Mouse (Mus musculus) stomach, embryonic 15.5 days (tissue): Measurements from ENCODE around the gene Tmem232. TPM values are rescaled to one million over a fixed set of nuclear protein-coding genes. Genes with fewer than 3 reads are reported as not detected.
"Not testable (repeated sequence)": the region's sequence is repeated elsewhere in the genome, so short reads cannot be mapped to it uniquely, and the experiment has no call there.

Experiments used
- ATAC-seq: fragments of 200-750 bp; cut with Nextera tagmentation; 2 replicates; pipeline ENCODE4 v1.8.0; 2017; ENCODE audit warnings: low read depth, moderate number of reproducible peaks, moderate TSS enrichment; ENCODE audit not compliant: insufficient read depth, low FRiP score
- H3K27ac ChIP-seq: fragments of 300-500 bp; sonication (generic); 2 replicates; pipeline ENCODE4 v1.5.1; 2015; ENCODE audit warnings: mild to moderate bottlenecking, inconsistent platforms
- H3K27me3 ChIP-seq: fragments of 300-500 bp; sonication (generic); replicated peaks from 2 replicates; pipeline ENCODE4 v1.6.1; 2015; ENCODE audit warnings: inconsistent platforms
- H3K36me3 ChIP-seq: fragments of 300-500 bp; sonication (generic); 2 replicates; pipeline ENCODE4 v1.6.1; 2015; ENCODE audit warnings: inconsistent platforms
- H3K4me1 ChIP-seq: fragments of 300-500 bp; sonication (generic); 2 replicates; pipeline ENCODE4 v1.6.1; 2015; ENCODE audit warnings: inconsistent platforms
- H3K4me2 ChIP-seq: fragments of 300-500 bp; sonication (generic); 2 replicates; pipeline ENCODE4 v1.6.1; 2015; ENCODE audit warnings: mild to moderate bottlenecking, inconsistent platforms
- H3K4me3 ChIP-seq: fragments of 300-500 bp; sonication (generic); replicated peaks from 2 replicates; pipeline ENCODE4 v1.5.1; 2015; ENCODE audit warnings: inconsistent platforms
- H3K9ac ChIP-seq: fragments of 300-500 bp; sonication (generic); 2 replicates; pipeline ENCODE4 v1.6.1; 2015; ENCODE audit warnings: inconsistent platforms
- H3K9me3 ChIP-seq: fragments of 300-500 bp; sonication (generic); 2 replicates; pipeline ENCODE4 v1.6.1; 2016; ENCODE audit warnings: inconsistent platforms
- WGBS: fragments of 180-500 bp; shearing (Covaris S2); methylation state at CpG from one replicate; pipeline ENCODE4 v1.1.7; 2015; 5-methylcytosine and 5-hydroxymethylcytosine counted together
- polyA plus RNA-seq: library from polyadenylated mRNA; unstranded; fragments of >200 nt; fragmentation: Nextera tagmentation; extraction: Ambion mirVana; gene quantifications from 2 replicates; pipeline ENCODE4 v1.2.1, GENCODE M21; 2015

Gene Tmem232
- polyA plus RNA-seq, 1 experiment from 2014 or later: 0.08 TPM

GRCm38 (mm10) chr17:65513517-65513916 is 27.1 kb downstream of the Tmem232 start:
- Histone ChIP-seq H3K4me2 (no peak overlapping the region), H3K9ac (no peak overlapping the region), H3K4me1 (no peaks in the 10 kb centered on the region), H3K4me3 (no peak overlapping the region), H3K27me3 (no peaks in the 10 kb centered on the region), H3K36me3 (no peaks in the 10 kb centered on the region), H3K27ac (no peak overlapping the region), H3K9me3 (no peaks in the 10 kb centered on the region)
- WGBS: 81% methylated on average over 3 of the region's 3 CpGs
- no peak for ATAC-seq

- WGBS: 54% methylated on average over 10 of the region's 10 CpGs
- Histone ChIP-seq H3K4me2 (no peak overlapping the region), H3K4me1 (no peaks in the 10 kb centered on the region), H3K27me3 (no peaks in the 10 kb centered on the region), H3K4me3 (no peak overlapping the region), H3K9ac (no peak overlapping the region), H3K36me3 (no peaks in the 10 kb centered on the region), H3K27ac (no peak overlapping the region), H3K9me3 (no peaks in the 10 kb centered on the region)
- ATAC-seq: no peak
Observed at GRCm38 (mm10) chr17:65484654-65485053, 55.9 kb downstream of the Tmem232 start.

GRCm38 (mm10) chr17:65476747-65477146 is 63.8 kb downstream of the Tmem232 start:
- no peak overlapping the region for H3K9ac ChIP-seq
- H3K4me3 ChIP-seq: no peak overlapping the region
- H3K27me3 ChIP-seq: no peaks in the 10 kb centered on the region
- no peak for ATAC-seq
- no peaks in the 10 kb centered on the region for H3K36me3 ChIP-seq
- no peaks in the 10 kb centered on the region for H3K4me1 ChIP-seq
- 90% methylated on average over 10 of the region's 10 CpGs for WGBS
- H3K4me2 ChIP-seq: no peak overlapping the region
- no peaks in the 10 kb centered on the region for H3K9me3 ChIP-seq
- H3K27ac ChIP-seq: no peak overlapping the region

GRCm38 (mm10) chr17:65450818-65451217 is 89.8 kb downstream of the Tmem232 start:
- Histone ChIP-seq H3K4me3 (no peak overlapping the region), H3K36me3 (no peaks in the 10 kb centered on the region), H3K27ac (no peak overlapping the region), H3K9me3 (no peaks in the 10 kb centered on the region), H3K4me2 (no peak overlapping the region), H3K9ac (no peak overlapping the region), H3K27me3 (no peaks in the 10 kb centered on the region), H3K4me1 (no peaks in the 10 kb centered on the region)
- ATAC-seq: no peak

- H3K4me3 ChIP-seq, H3K27ac ChIP-seq, ATAC-seq, H3K9me3 ChIP-seq, H3K4me2 ChIP-seq, H3K36me3 ChIP-seq, H3K9ac ChIP-seq, H3K4me1 ChIP-seq, H3K27me3 ChIP-seq: not testable (repeated sequence)
- 86% methylated on average over 12 of the region's 12 CpGs for WGBS
Observed at GRCm38 (mm10) chr17:65437906-65438305, 102.7 kb downstream of the Tmem232 start.

- H3K4me3 ChIP-seq: no peak overlapping the region
- no peaks in the 10 kb centered on the region for H3K9me3 ChIP-seq
- H3K9ac ChIP-seq: no peak overlapping the region
- no peak overlapping the region for H3K27ac ChIP-seq
- no peaks in the 10 kb centered on the region for H3K27me3 ChIP-seq
- no peak for ATAC-seq
- H3K4me1 ChIP-seq: no peaks in the 10 kb centered on the region
- no peaks in the 10 kb centered on the region for H3K36me3 ChIP-seq
- no peak overlapping the region for H3K4me2 ChIP-seq
Observed at GRCm38 (mm10) chr17:65419124-65419523, 121.5 kb downstream of the Tmem232 start.

- Histone ChIP-seq H3K4me1 (no peaks in the 10 kb centered on the region), H3K4me3 (no peak overlapping the region), H3K4me2 (no peak overlapping the region), H3K27me3 (no peaks in the 10 kb centered on the region), H3K9me3 (no peaks in the 10 kb centered on the region), H3K9ac (no peak overlapping the region), H3K27ac (no peak overlapping the region), H3K36me3 (no peaks in the 10 kb centered on the region)
- ATAC-seq: no peak
- 49% methylated on average over 9 of the region's 9 CpGs for WGBS
Observed at GRCm38 (mm10) chr17:65405309-65405708, 135.3 kb downstream of the Tmem232 start.

GRCm38 (mm10) chr17:65400914-65401313 is 139.7 kb downstream of the Tmem232 start:
- no peaks in the 10 kb centered on the region for H3K36me3 ChIP-seq
- no peak overlapping the region for H3K4me3 ChIP-seq
- no peaks in the 10 kb centered on the region for H3K4me1 ChIP-seq
- H3K9ac ChIP-seq: no peak overlapping the region
- H3K27me3 ChIP-seq: no peaks in the 10 kb centered on the region
- H3K9me3 ChIP-seq: no peaks in the 10 kb centered on the region
- H3K27ac ChIP-seq: no peak overlapping the region
- no peak overlapping the region for H3K4me2 ChIP-seq
- ATAC-seq: no peak
- 81% methylated on average over 1 of the region's 1 CpGs for WGBS

GRCm38 (mm10) chr17:65384411-65384962 is 156.1 kb downstream of the Tmem232 start:
- no peak overlapping the region for H3K27ac ChIP-seq
- no peak overlapping the region for H3K4me3 ChIP-seq
- no peaks in the 10 kb centered on the region for H3K4me1 ChIP-seq
- no peak for ATAC-seq
- WGBS: 80% methylated on average over 9 of the region's 9 CpGs
- H3K4me2 ChIP-seq: no peak overlapping the region
- no peak overlapping the region for H3K9ac ChIP-seq
- H3K36me3 ChIP-seq: no peaks in the 10 kb centered on the region
- H3K27me3 ChIP-seq: no peaks in the 10 kb centered on the region
- H3K9me3 ChIP-seq: no peaks in the 10 kb centered on the region

- no peak overlapping the region for H3K9ac ChIP-seq
- H3K4me2 ChIP-seq: no peak overlapping the region
- no peak overlapping the region for H3K27ac ChIP-seq
- H3K27me3 ChIP-seq: no peaks in the 10 kb centered on the region
- H3K36me3 ChIP-seq: no peaks in the 10 kb centered on the region
- no peak overlapping the region for H3K4me3 ChIP-seq
- 25% methylated on average over 7 of the region's 7 CpGs for WGBS
- ATAC-seq: no peak
- no peaks in the 10 kb centered on the region for H3K9me3 ChIP-seq
- no peaks in the 10 kb centered on the region for H3K4me1 ChIP-seq
Observed at GRCm38 (mm10) chr17:65370034-65370780, 170.4 kb downstream of the Tmem232 start.

GRCm38 (mm10) chr17:65365535-65366254 is 174.9 kb downstream of the Tmem232 start:
- no peak overlapping the region for H3K27ac ChIP-seq
- H3K4me1 ChIP-seq: no peaks in the 10 kb centered on the region
- H3K27me3 ChIP-seq: no peaks in the 10 kb centered on the region
- no peak for ATAC-seq
- H3K4me3 ChIP-seq: no peak overlapping the region
- no peaks in the 10 kb centered on the region for H3K9me3 ChIP-seq
- no peak overlapping the region for H3K4me2 ChIP-seq
- H3K36me3 ChIP-seq: no peaks in the 10 kb centered on the region
- WGBS: 52% methylated on average over 3 of the region's 3 CpGs
- no peak overlapping the region for H3K9ac ChIP-seq

GRCm38 (mm10) chr17:65351836-65352235 is 188.7 kb downstream of the Tmem232 start:
- WGBS: 81% methylated on average over 8 of the region's 8 CpGs
- ATAC-seq: no peak
- Histone ChIP-seq H3K36me3 (no peaks in the 10 kb centered on the region), H3K4me1 (no peaks in the 10 kb centered on the region), H3K9me3 (no peaks in the 10 kb centered on the region), H3K4me2 (no peak overlapping the region), H3K9ac (no peak overlapping the region), H3K4me3 (no peak overlapping the region), H3K27me3 (no peaks in the 10 kb centered on the region), H3K27ac (no peak overlapping the region)
